Mouse (Mus musculus) brown adipose tissue, adult 24 weeks (tissue): Measurements from ENCODE around the gene Dcpp1. TPM values are rescaled to one million over a fixed set of nuclear protein-coding genes. Genes with fewer than 3 reads are reported as not detected.
"Not testable (repeated sequence)": the region's sequence is repeated elsewhere in the genome, so short reads cannot be mapped to it uniquely, and the experiment has no call there.

Experiments
- H3K27ac ChIP-seq: fragments of 200-500 bp; replicated peaks from 2 replicates; pipeline ENCODE4 v1.5.1; 2012; ENCODE audit warnings: low read depth, mild to moderate bottlenecking, low read length
- H3K4me1 ChIP-seq: fragments of 200-500 bp; 2 replicates; pipeline ENCODE4 v1.6.1; 2012; ENCODE audit warnings: low read length, mixed read lengths; ENCODE audit not compliant: control insufficient read depth, insufficient read depth, insufficient read length
- H3K4me3 ChIP-seq: fragments of 200-500 bp; 2 replicates; pipeline ENCODE4 v1.5.1; 2012; ENCODE audit warnings: low read depth, mild to moderate bottlenecking, low read length, moderate library complexity; ENCODE audit not compliant: insufficient read depth
- polyA plus RNA-seq: library from polyadenylated mRNA; stranded (reverse); fragments of >200 nt; gene quantifications from 2 replicates; pipeline ENCODE4 v1.2.4, GENCODE M21; 2012; ENCODE audit not compliant: missing spikeins, insufficient read depth, insufficient read length

The Dcpp1 gene
- not detected in 2 replicates for polyA plus RNA-seq

DNA sequence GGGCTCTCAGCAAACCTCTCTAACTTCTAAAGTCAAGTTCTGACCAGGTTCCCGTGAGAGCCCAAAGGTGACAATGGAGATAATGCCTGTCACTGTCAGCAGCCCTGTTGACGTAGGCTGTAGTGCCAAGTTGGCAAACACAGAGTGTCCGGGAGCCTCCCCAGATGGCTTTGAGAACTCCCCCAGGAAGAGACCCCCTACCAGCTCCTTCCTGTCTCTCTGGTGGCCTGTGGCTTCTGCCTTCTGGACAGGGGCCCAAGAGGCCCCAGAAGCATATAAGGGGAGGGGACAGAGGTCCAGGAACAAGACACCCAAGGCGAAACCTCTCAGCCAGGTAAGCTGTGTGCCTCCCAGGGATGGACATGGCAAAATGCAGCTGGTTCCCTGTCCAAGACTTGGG, at the start of gene Dcpp1, which contains the start of gene Dcpp2:
Gene Dcpp1, plus strand, starts transcription at position 301 of the 400 bp plus-strand sequence.
Gene Dcpp2, plus strand, starts transcription at position 305 of the 400 bp plus-strand sequence.
- not testable (repeated sequence) for H3K27ac ChIP-seq, H3K4me3 ChIP-seq, H3K4me1 ChIP-seq

GRCm38 (mm10) chr17:23831201-23831600, 49.5 kb upstream of the Dcpp1 start:
- Histone ChIP-seq H3K4me1 (peaks cover 4% of the 10 kb centered on the region; the same call in 1 of the 2 replicates), H3K4me3 (no peak overlapping the region), H3K27ac (no peak overlapping the region)

GRCm38 (mm10) chr17:23836006-23836575, 44.6 kb upstream of the Dcpp1 start, which contains the start of gene Prss33:
Gene Prss33 (minus strand): TSS chr17:23836056.
- no peak within 1 kb of the TSS for H3K27ac ChIP-seq
- H3K4me3 ChIP-seq: no peak within 1 kb of the TSS
- no peaks in the 10 kb centered on the region for H3K4me1 ChIP-seq

GRCm38 (mm10) chr17:23841145-23841544, 39.5 kb upstream of the Dcpp1 start:
- no peaks in the 10 kb centered on the region for H3K4me1 ChIP-seq
- no peak overlapping the region for H3K27ac ChIP-seq
- no peak overlapping the region for H3K4me3 ChIP-seq

GRCm38 (mm10) chr17:23843141-23843811, 37.4 kb upstream of the Dcpp1 start:
- H3K4me1 ChIP-seq: no peaks in the 10 kb centered on the region
- no peak overlapping the region for H3K4me3 ChIP-seq
- H3K27ac ChIP-seq: no peak overlapping the region

DNA sequence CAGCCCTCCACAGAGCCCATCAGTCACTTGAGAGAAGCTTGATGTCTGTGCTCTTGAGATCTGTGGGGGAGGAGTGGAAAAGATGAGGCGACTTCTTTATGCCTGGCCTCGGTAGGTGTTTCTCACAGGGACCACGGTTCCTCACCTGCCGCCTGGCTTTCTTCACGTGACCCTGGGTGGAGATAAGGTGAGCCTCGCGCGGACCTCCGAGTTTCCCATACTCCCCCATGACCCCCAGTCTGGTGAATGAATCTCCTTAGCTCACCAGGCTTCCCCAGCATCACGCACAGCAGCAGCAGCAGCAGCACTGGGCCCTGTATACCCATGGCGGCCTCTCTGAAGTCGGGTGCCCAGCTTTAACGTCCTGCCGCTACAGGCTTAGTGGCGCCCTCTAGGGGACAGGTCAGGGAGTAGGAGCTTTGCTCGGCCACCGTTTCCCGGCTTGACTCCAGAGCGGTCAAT, 36.8 kb upstream of the Dcpp1 start, which contains the start of the genes Prss32 and Prss41:
Gene Prss32, plus strand, starts transcription at position 44 of the 462 bp plus-strand sequence.
Gene Prss41, minus strand, starts transcription at position 361 of the 462 bp plus-strand sequence.
- H3K4me3 ChIP-seq: no peak within 1 kb of the TSS
- no peaks in the 10 kb centered on the region for H3K4me1 ChIP-seq
- H3K27ac ChIP-seq: no peak within 1 kb of the TSS

- no peaks in the 10 kb centered on the region for H3K4me1 ChIP-seq
- no peak overlapping the region for H3K27ac ChIP-seq
- no peak overlapping the region for H3K4me3 ChIP-seq
Observed at GRCm38 (mm10) chr17:23850028-23850427, 30.6 kb upstream of the Dcpp1 start.

- Histone ChIP-seq H3K4me3 (no peak overlapping the region), H3K27ac (no peak overlapping the region), H3K4me1 (no peaks in the 10 kb centered on the region)
Observed at GRCm38 (mm10) chr17:23850853-23851749, 29.6 kb upstream of the Dcpp1 start.

DNA sequence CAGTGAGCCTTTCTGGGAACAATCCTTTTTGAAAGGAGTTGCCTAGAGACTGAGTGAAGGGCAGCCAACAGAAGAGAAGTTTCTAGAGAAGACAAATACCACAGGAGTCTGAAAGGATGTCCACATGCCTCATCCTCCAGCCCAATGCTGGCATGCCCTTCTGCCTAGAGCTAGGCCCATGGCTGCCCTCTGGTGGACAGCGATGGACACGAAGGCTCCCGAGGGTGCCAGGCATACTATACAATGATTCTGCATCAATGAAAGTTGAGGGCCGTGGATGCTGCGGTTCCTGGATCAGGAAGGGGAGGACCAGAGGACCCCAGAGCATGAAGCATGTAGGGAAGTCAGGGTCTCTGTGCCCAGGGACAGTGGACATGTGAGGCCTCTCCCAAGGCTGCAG, 27.4 kb upstream of the Dcpp1 start:
- H3K4me1 ChIP-seq: no peaks in the 10 kb centered on the region
- H3K27ac ChIP-seq: no peak overlapping the region
- no peak overlapping the region for H3K4me3 ChIP-seq

- Histone ChIP-seq H3K27ac (no peak overlapping the region), H3K4me1 (no peaks in the 10 kb centered on the region), H3K4me3 (no peak overlapping the region)
Observed at GRCm38 (mm10) chr17:23854229-23854765, 26.4 kb upstream of the Dcpp1 start.

DNA sequence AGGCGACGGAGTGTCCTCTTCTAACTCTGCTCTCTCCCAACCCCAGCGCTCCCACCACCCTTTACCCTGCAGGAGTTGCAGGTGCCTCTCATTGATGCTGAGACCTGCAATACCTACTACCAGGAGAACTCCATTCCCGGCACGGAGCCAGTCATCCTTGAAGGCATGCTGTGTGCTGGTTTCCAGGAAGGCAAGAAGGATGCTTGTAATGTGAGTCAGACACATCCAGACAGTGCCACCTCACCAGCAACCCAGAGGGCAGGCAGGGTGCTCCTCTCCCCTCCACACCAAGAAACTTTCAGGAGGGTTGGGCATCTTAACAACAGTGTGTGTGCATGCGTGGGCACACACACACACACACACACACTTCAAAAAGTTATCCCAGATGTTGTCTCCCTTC, 23.5 kb upstream of the Dcpp1 start:
- no peak overlapping the region for H3K27ac ChIP-seq
- no peaks in the 10 kb centered on the region for H3K4me1 ChIP-seq
- no peak overlapping the region for H3K4me3 ChIP-seq

DNA sequence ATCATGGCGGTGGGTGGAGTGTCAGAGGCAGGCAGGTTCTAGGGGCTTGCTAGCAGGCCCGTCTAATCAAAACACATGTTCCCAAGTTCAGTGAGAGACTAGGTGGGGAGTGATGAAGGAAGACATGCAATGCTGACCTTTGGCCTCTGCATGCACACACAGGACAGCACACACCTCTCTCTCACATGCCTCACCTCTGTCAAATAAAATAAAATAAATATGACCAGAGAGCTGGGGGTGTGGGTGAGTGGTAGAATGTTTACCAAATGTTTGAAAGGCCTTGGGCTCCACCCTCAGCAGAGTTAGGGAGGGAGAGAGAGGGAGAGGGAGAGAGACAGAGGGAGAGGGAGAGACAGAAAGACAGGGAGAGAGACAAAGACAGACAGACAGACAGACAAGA, 22.8 kb upstream of the Dcpp1 start:
- no peaks in the 10 kb centered on the region for H3K4me1 ChIP-seq
- no peak overlapping the region for H3K27ac ChIP-seq

DNA sequence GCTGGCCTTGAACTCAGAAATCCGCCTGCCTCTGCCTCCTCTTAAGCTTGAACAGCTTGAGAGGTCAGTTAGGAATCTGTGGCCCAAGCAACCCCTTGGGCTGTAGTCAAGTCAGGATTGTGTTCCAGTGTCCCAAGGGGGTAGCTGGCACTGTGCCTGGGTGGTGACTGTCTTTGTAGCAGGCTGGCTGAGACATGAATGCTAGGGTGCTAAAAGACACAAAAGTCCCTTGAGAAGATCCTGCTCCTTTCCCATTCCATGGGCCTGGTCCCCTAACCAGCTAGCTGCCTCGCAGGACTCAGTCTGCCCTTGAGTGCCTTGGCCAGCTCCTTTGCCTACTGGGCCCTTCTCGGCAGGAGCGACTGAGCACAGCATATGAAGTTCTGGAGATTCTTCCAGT, 17.8 kb upstream of the Dcpp1 start:
- Histone ChIP-seq H3K27ac (no peak overlapping the region), H3K4me3 (no peak overlapping the region), H3K4me1 (no peaks in the 10 kb centered on the region)

More for the DNA sequence above, 22.8 kb upstream of the Dcpp1 start:
- no peak overlapping the region for H3K4me3 ChIP-seq

DNA sequence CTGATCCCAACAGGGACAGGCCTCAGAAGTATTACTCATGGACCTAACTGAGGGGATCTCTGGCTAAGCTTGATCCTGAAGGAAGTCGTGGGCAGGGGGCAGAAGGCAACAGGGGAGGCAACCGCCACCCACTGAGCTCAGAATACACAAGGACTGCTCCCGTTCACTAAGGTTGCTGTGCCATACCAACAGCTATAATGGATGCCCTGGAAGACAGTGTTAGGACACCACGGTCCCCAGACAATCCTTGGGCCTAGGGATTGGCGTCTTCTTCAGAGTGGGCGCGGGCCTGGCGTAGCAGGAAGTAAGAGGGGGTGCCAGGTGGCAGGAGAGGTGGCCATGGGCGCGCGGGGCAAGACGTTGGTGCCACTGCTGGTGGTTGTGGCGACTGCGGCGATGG, 12.9 kb upstream of the Dcpp1 start, which contains the start of gene Prss21:
Gene Prss21, plus strand, starts transcription at position 301 of the 400 bp plus-strand sequence.
- Histone ChIP-seq H3K27ac (no peak within 1 kb of the TSS), H3K4me1 (no peaks in the 10 kb centered on the region), H3K4me3 (no peak within 1 kb of the TSS)

DNA sequence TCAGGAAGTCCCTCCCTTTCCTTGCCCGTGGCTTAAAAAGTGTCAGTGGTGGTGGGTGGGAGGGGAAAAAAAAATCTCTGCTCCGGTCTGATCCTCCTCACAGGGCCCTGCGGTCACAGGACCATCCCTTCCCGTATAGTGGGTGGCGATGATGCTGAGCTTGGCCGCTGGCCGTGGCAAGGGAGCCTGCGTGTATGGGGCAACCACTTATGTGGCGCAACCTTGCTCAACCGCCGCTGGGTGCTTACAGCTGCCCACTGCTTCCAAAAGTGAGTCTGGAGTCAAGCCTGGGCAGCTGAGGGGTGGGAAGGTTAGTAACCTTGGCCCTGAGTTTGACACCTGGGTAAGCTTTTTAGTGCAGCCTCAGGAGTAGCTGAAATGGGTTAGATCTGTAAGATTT, 12.2 kb upstream of the Dcpp1 start:
- H3K27ac ChIP-seq: no peak overlapping the region
- no peak overlapping the region for H3K4me3 ChIP-seq
- H3K4me1 ChIP-seq: no peaks in the 10 kb centered on the region
